Comparison of ENCODE assay signal across 19 mouse cellular contexts in the genomic region with DNA sequence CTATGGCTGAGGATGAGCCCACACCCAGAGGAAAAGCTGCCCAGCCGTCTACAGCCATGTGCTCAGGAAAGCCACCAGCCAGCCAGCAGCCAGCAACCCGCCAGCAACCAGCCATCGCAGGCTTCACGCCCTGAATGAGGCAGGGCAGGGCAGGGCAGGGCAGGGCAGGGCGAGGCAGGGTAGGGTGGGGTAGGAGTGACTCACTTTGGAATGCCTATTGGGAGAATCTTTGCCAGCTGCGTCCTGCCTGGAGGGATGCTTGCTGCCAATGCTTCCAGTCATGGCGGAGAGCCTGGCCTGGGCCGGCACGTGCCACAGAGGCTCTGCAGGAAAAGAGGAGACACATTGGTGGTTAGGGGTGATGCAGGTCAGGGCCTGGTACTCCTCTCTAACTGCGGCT. TPM values are rescaled to one million over a fixed set of nuclear protein-coding genes. Genes with fewer than 3 reads are reported as not detected.
DNase-seq lines count a peak whose midpoint lies in the region; ATAC-seq lines count a peak whose summit lies in the region.
"Had no signal": no experiment of that assay in that cellular context is flagged by ENCODE, and none has a peak within 500 bp of the region (broad histone marks: within the 10 kb centered on the region; RNA-seq: fewer than 3 reads in every experiment).

No protein-coding gene starts in this region.

- H3K4me3 ChIP-seq in intestine, embryonic 16.5 days (ENCODE audit: low read length) = no peak overlapping the region
- H3K4me3 ChIP-seq in hindbrain, embryonic 16.5 days (ENCODE audit: low read length) = no peak overlapping the region
- H3K4me3 ChIP-seq: hindbrain, embryonic 12.5 days; limb, embryonic 13.5 days; megakaryocyte, embryonic 14.5 days had no signal

- H3K27ac ChIP-seq in intestine, embryonic 16.5 days (ENCODE audit: low read length) = no peak overlapping the region
- no peak overlapping the region for H3K27ac ChIP-seq in hindbrain, embryonic 16.5 days (ENCODE audit: low read depth, low read length)
- H3K27ac ChIP-seq: hindbrain, embryonic 12.5 days; limb, embryonic 13.5 days had no signal

- H3K36me3 ChIP-seq in intestine, embryonic 16.5 days (ENCODE audit: control insufficient read depth, insufficient read depth, low read length) = peaks cover 29% of the 10 kb centered on the region
- peaks cover 12% of the 10 kb centered on the region; the same call in 1 of the 2 replicates for H3K36me3 ChIP-seq in hindbrain, embryonic 16.5 days (ENCODE audit: control insufficient read depth, insufficient read depth, low read length)

- 77% methylated on average over 10 of the region's 10 CpGs for WGBS in intestine, embryonic 16.5 days
- 91% methylated on average over 9 of the region's 10 CpGs for WGBS in hindbrain, embryonic 16.5 days

- peak; percentile 62 for DNase-seq in adrenal gland, postnatal 14 days
- DNase-seq in adrenal gland, adult (ENCODE audit: inconsistent age in 2 of 2, low spot score in 1 of 2) = no peak
- DNase-seq in 3134 (ENCODE audit: extremely low read depth, insufficient read length, low spot score) = peak; percentile 86
- peak; percentile 16 for DNase-seq in Muller cell, postnatal 12 days (ENCODE audit: inconsistent ontology term)
- DNase-seq in right cerebral cortex, adult 18-20 months = no peak
- no peak for DNase-seq in heart, adult 18-20 months
- DNase-seq: B cell, adult 2 months; cerebellum, postnatal 10 days; embryo, embryonic 11 days; heart, postnatal 10 days; kidney, adult 11 months; kidney, postnatal 14 days had no signal

- H3K4me2 ChIP-seq in intestine, embryonic 16.5 days (ENCODE audit: low read depth, low read length) = no peak overlapping the region
- H3K4me2 ChIP-seq in hindbrain, embryonic 16.5 days (ENCODE audit: low read length) = no peak overlapping the region
- H3K4me2 ChIP-seq: hindbrain, embryonic 12.5 days; limb, embryonic 13.5 days had no signal

- no peak overlapping the region for H3K9ac ChIP-seq in intestine, embryonic 16.5 days (ENCODE audit: low read depth, low read length)
- H3K9ac ChIP-seq in hindbrain, embryonic 16.5 days (ENCODE audit: low read depth, low read length) = no peak overlapping the region
- H3K9ac ChIP-seq: hindbrain, embryonic 12.5 days; limb, embryonic 13.5 days had no signal

- no peaks in the 10 kb centered on the region for H3K27me3 ChIP-seq in intestine, embryonic 16.5 days (replicated peaks; ENCODE audit: control insufficient read depth, insufficient read depth, low read length)
- no peaks in the 10 kb centered on the region for H3K27me3 ChIP-seq in hindbrain, embryonic 16.5 days (replicated peaks; ENCODE audit: control insufficient read depth, insufficient read depth, low read length)
- H3K27me3 ChIP-seq: hindbrain, embryonic 12.5 days; limb, embryonic 13.5 days; megakaryocyte, embryonic 14.5 days had no signal

- H3K4me1 ChIP-seq in intestine, embryonic 16.5 days (ENCODE audit: control insufficient read depth, insufficient read depth, low read length) = no peaks in the 10 kb centered on the region
- H3K4me1 ChIP-seq in hindbrain, embryonic 16.5 days (ENCODE audit: control insufficient read depth, insufficient read depth, low read depth, low read length) = no peaks in the 10 kb centered on the region
- H3K4me1 ChIP-seq: limb, embryonic 13.5 days had no signal

- peak; percentile 72 for ATAC-seq in intestine, embryonic 16.5 days
- ATAC-seq in hindbrain, embryonic 16.5 days = no peak
- ATAC-seq: forebrain, embryonic 14.5 days; midbrain, embryonic 16.5 days had no signal

- H3K9me3 ChIP-seq in intestine, embryonic 16.5 days (ENCODE audit: control insufficient read depth, low read length) = no peaks in the 10 kb centered on the region
- H3K9me3 ChIP-seq in hindbrain, embryonic 16.5 days (ENCODE audit: control insufficient read depth, low read length) = no peaks in the 10 kb centered on the region
- H3K9me3 ChIP-seq: hindbrain, embryonic 12.5 days; limb, embryonic 13.5 days; megakaryocyte, embryonic 14.5 days had no signal

RNA-seq across cellular contexts. Expression of a gene that starts 46.7 kb away (rescaled TPM):
- 1.8 and 2.4 TPM in 2 replicates for total RNA-seq in adrenal gland, postnatal 14 days (2021)
- 6.2 and 6.8 TPM in 2 replicates for polyA plus RNA-seq in intestine, embryonic 16.5 days (2015; fragmentation: Nextera tagmentation; extraction: Ambion mirVana)
- 166 and 173 TPM in 2 replicates for polyA plus RNA-seq in hindbrain, embryonic 16.5 days (2015; fragmentation: Nextera tagmentation; extraction: Ambion mirVana)
- total RNA-seq in heart, adult 18-20 months (2021) = 1 to 10 TPM in 1 of 2 experiments, under 1 TPM in 1; 0.47 to 1.1 TPM

Comparison
In these comparisons a context has a peak if more than half of its experiments do, and no peak if none do; other contexts are left out.
1. DNase-seq: peak in adrenal gland, postnatal 14 days (single experiment), 3134 (single experiment) and Muller cell, postnatal 12 days (single experiment); none in adrenal gland, adult (0 of 2), right cerebral cortex, adult 18-20 months (single experiment) and heart, adult 18-20 months (0 of 2).